Mouse (Mus musculus): ENCODE measurements around the gene Dao.

Dao gene

DNA sequence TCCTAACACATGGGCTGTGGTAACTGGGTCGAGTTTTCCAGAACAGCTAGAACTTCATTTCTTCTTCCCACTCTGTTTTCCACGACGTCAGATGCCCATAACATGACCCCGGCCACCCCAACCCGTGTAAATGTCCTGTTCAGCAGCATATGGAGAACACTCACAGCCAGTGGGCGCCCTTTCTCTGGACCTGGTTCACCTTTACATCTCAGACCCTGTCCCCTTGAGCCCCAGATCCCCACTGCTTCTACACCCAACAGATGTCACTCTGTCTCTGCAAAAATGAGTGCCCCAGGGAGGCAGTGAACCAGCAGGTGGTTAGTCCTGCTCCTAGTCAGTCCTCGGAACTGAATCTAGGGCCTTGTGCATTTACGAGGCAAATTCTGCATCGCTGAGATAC lies 64.5 kb downstream of the Dao start:
- no peak for DNase-seq (ENCODE audit: low spot score in 2 of 2)

DNA sequence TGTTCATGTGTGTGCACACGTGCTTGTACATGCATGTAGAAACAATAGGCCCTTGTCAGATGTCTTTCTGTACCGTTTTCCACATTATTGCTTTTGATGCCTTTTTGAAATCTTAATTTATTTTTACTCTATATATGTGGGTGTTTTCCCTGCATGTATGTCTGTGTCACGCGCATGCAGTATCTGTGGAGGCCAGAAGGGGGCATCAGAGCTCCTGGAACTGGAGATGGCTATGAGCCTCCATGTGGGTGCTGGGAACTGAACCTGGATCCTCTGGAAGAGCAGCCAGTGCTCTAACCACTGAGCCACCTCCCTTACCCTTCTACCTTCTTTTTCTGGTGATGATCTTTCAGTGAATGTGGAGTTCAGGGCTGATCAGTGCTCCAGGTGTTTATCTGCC lies 67.4 kb downstream of the Dao start:
- no peak for DNase-seq (ENCODE audit: low spot score in 2 of 2)

DNA sequence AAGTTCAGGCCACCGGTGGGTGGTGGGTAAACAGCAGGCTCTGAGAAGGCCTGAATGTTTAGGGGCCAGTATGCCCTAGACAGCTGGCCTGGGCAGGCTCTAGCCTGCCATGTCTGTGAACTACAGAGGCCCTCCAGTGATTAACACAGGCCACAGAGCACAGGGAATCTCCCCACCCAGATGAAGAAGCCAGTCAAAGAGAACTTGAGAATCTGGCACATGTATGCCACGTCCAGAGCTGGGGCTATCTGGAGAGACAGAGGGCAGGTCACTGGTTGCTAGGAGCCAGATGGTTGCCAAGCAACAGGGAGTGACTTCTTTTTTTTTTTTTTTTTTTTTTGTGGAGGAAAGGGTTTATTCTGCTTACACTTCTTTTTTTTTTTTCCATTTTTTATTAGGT lies 68.8 kb downstream of the Dao start:
- no peak for DNase-seq (ENCODE audit: low spot score in 2 of 2)
